In the genomic region with DNA sequence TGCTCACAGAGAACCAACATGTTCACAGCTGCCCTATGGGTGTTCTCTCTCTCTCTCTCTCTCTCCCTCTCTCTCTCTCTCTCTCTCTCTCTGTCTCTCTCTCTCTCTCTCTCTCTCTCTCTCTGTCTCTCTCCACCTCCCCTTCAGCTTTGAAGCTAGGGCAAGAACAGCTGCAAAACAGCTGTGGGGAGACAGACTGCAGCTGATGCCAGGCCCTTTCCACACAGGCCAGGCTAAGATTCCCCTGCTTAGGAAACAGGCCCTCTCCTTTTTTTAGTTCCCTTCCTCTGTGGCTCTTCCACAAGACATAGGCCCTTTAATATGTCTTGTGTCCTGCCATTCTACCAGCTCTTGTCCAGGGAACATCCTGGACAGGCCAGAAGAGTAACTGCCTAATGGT, we compare ENCODE assay signal across 17 mouse cellular contexts. TPM values are rescaled to one million over a fixed set of nuclear protein-coding genes. Genes with fewer than 3 reads are reported as not detected.
A peak's percentile ranks its signal among the peaks of the same experiment; 100 is the strongest.
DNase-seq lines count a peak whose midpoint lies in the region; ATAC-seq and TF ChIP-seq lines count a peak whose summit lies in the region.
"Had no signal": no experiment of that assay in that cellular context is flagged by ENCODE, and none has a peak within 500 bp of the region (broad histone marks: within the 10 kb centered on the region; RNA-seq: fewer than 3 reads in every experiment).

No protein-coding gene starts in this region.

- H3K9ac ChIP-seq in heart, adult 2 months (ENCODE audit: low read depth, low read length): no peak overlapping the region
- no peak overlapping the region for H3K9ac ChIP-seq in liver, adult 2 months (ENCODE audit: low read depth, low read length)
- no peak overlapping the region for H3K9ac ChIP-seq in liver, embryonic 12.5 days
- H3K9ac ChIP-seq in intestine, embryonic 16.5 days (ENCODE audit: low read depth, low read length): no peak overlapping the region
- H3K9ac ChIP-seq in stomach, embryonic 15.5 days: no peak overlapping the region
- H3K9ac ChIP-seq: hindbrain, embryonic 14.5 days had no signal

- no peak for TF ChIP-seq CTCF in heart, adult 2 months (IDR thresholded peaks at IDR 0.05)
- TF ChIP-seq CTCF in liver, adult 2 months (IDR thresholded peaks at IDR 0.05; ENCODE audit: low read depth, low read length): no peak

- H3K27ac ChIP-seq in heart, adult 2 months: peak overlapping the region; percentile 33
- peak overlapping the region; percentile 74 for H3K27ac ChIP-seq in liver, adult 2 months (replicated peaks; ENCODE audit: insufficient read depth, low read depth, low read length)
- H3K27ac ChIP-seq in liver, embryonic 12.5 days: no peak overlapping the region
- peak overlapping the region; percentile 43 for H3K27ac ChIP-seq in intestine, embryonic 16.5 days (ENCODE audit: low read length)
- peak overlapping the region; percentile 63 for H3K27ac ChIP-seq in stomach, embryonic 15.5 days
- H3K27ac ChIP-seq: forebrain, embryonic 10.5 days; hindbrain, embryonic 14.5 days had no signal

- peaks cover 21% of the 10 kb centered on the region for H3K4me1 ChIP-seq in heart, adult 2 months (ENCODE audit: control insufficient read depth, insufficient read depth, low read length)
- peaks cover 7% of the 10 kb centered on the region; the same call in 1 of the 2 replicates for H3K4me1 ChIP-seq in liver, adult 2 months (ENCODE audit: control insufficient read depth, insufficient read depth, low read length)
- peaks cover 19% of the 10 kb centered on the region for H3K4me1 ChIP-seq in liver, embryonic 12.5 days
- peaks cover 3% of the 10 kb centered on the region; the same call in 1 of the 2 replicates for H3K4me1 ChIP-seq in intestine, embryonic 16.5 days (ENCODE audit: control insufficient read depth, insufficient read depth, low read length)
- H3K4me1 ChIP-seq in stomach, embryonic 15.5 days: no peaks in the 10 kb centered on the region

- H3K79me2 ChIP-seq in heart, adult 2 months (replicated peaks; ENCODE audit: control insufficient read depth, insufficient read depth, low read length): no peaks in the 10 kb centered on the region
- no peaks in the 10 kb centered on the region; the same call in 1 of the 2 replicates for H3K79me2 ChIP-seq in liver, adult 2 months (ENCODE audit: control insufficient read depth, insufficient read depth, low read length)

- H3K36me3 ChIP-seq in heart, adult 2 months (ENCODE audit: control insufficient read depth, insufficient read depth, low read length): no peaks in the 10 kb centered on the region
- H3K36me3 ChIP-seq in liver, adult 2 months (ENCODE audit: control insufficient read depth, insufficient read depth, low read length): no peaks in the 10 kb centered on the region
- no peaks in the 10 kb centered on the region for H3K36me3 ChIP-seq in liver, embryonic 12.5 days
- H3K36me3 ChIP-seq in intestine, embryonic 16.5 days (ENCODE audit: control insufficient read depth, insufficient read depth, low read length): no peaks in the 10 kb centered on the region
- H3K36me3 ChIP-seq in stomach, embryonic 15.5 days: no peaks in the 10 kb centered on the region
- H3K36me3 ChIP-seq: forebrain, embryonic 10.5 days had no signal

- TF ChIP-seq POLR2A in heart, adult 2 months (IDR thresholded peaks at IDR 0.05; ENCODE audit: insufficient read depth, low read depth, low read length): no peak
- TF ChIP-seq POLR2A in liver, adult 2 months (IDR thresholded peaks at IDR 0.05; ENCODE audit: extremely low read depth, insufficient read depth, low read length): no peak

- TF ChIP-seq EP300 in heart, adult 2 months (IDR thresholded peaks at IDR 0.05; ENCODE audit: insufficient read depth, low read depth, low read length): no peak

- no peak overlapping the region for H3K4me3 ChIP-seq in heart, adult 2 months
- H3K4me3 ChIP-seq in liver, adult 2 months (ENCODE audit: insufficient read depth, low read depth, low read length): no peak overlapping the region
- H3K4me3 ChIP-seq in liver, embryonic 12.5 days: no peak overlapping the region
- H3K4me3 ChIP-seq in intestine, embryonic 16.5 days (ENCODE audit: low read length): no peak overlapping the region
- no peak overlapping the region for H3K4me3 ChIP-seq in stomach, embryonic 15.5 days (replicated peaks)
- H3K4me3 ChIP-seq: forebrain, embryonic 10.5 days had no signal

- H3K27me3 ChIP-seq in heart, adult 2 months (ENCODE audit: control insufficient read depth, insufficient read depth, low read length): no peaks in the 10 kb centered on the region
- no peaks in the 10 kb centered on the region for H3K27me3 ChIP-seq in liver, adult 2 months (ENCODE audit: control insufficient read depth, insufficient read depth, low read length)
- H3K27me3 ChIP-seq in liver, embryonic 12.5 days (replicated peaks): peaks cover 68% of the 10 kb centered on the region
- H3K27me3 ChIP-seq in intestine, embryonic 16.5 days (replicated peaks; ENCODE audit: control insufficient read depth, insufficient read depth, low read length): 0 out of 2 replicates have a peak, but pooled peaks cover 9% of the 10 kb centered on the region
- H3K27me3 ChIP-seq in stomach, embryonic 15.5 days (replicated peaks): no peaks in the 10 kb centered on the region

- H3K9me3 ChIP-seq in liver, embryonic 12.5 days (replicated peaks): no peaks in the 10 kb centered on the region
- no peaks in the 10 kb centered on the region for H3K9me3 ChIP-seq in intestine, embryonic 16.5 days (ENCODE audit: control insufficient read depth, low read length)
- no peaks in the 10 kb centered on the region for H3K9me3 ChIP-seq in stomach, embryonic 15.5 days
- H3K9me3 ChIP-seq: forebrain, embryonic 10.5 days had no signal

- DNase-seq in heart, adult 2 months: no peak
- DNase-seq in heart, postnatal 4 days: no peak
- DNase-seq in liver, adult 2 months (ENCODE audit: extremely low read depth, low read depth, low spot score): no peak
- DNase-seq in cerebellum, adult 9-11 months: no peak
- no peak for DNase-seq in urinary bladder, postnatal 14 days (ENCODE audit: low spot score)
- DNase-seq: gastrocnemius, postnatal 10 days; thymus, postnatal 4 days had no signal

- no peak overlapping the region for H3K4me2 ChIP-seq in liver, embryonic 12.5 days
- no peak overlapping the region for H3K4me2 ChIP-seq in intestine, embryonic 16.5 days (ENCODE audit: low read depth, low read length)
- no peak overlapping the region for H3K4me2 ChIP-seq in stomach, embryonic 15.5 days
- H3K4me2 ChIP-seq: hindbrain, embryonic 14.5 days; liver, embryonic 11.5 days had no signal

- intact Hi-C loops in heart, adult 2 months (cut with DNase I): no loop called here

- no peak for ATAC-seq in liver, embryonic 12.5 days
- no peak for ATAC-seq in intestine, embryonic 16.5 days
- no peak for ATAC-seq in stomach, embryonic 15.5 days (ENCODE audit: insufficient read depth, low FRiP score, low read depth)

RNA-seq across cellular contexts. Expression of a gene that starts 3.7 kb away (rescaled TPM):
- 100 to 1,000 TPM; 190 to 202 TPM for total RNA-seq in heart, adult 2 months (2021)
- polyA plus RNA-seq in heart, adult 2 months (2012; rRNA removed): 378 and 439 TPM in 2 replicates
- total RNA-seq in heart, postnatal 4 days (2021): 100 to 1,000 TPM; 286 to 313 TPM
- total RNA-seq in liver, adult 2 months (2014; rRNA removed): 27.1 and 47.0 TPM in 2 replicates
- polyA plus RNA-seq in liver, adult 2 months (2012; rRNA removed): 71.9 and 78.9 TPM in 2 replicates
- 13.0 and 14.8 TPM in 2 replicates for polyA plus RNA-seq in liver, embryonic 12.5 days (2016; fragmentation: Nextera tagmentation; extraction: Ambion mirVana)
- 48.1 and 54.3 TPM in 2 replicates for polyA plus RNA-seq in intestine, embryonic 16.5 days (2015; fragmentation: Nextera tagmentation; extraction: Ambion mirVana)
- 64.8 and 75.2 TPM in 2 replicates for polyA plus RNA-seq in stomach, embryonic 15.5 days (2015; fragmentation: Nextera tagmentation; extraction: Ambion mirVana)
- total RNA-seq: MEL had no signal

RNA-seq across cellular contexts. Expression of a gene that starts 20.8 kb away (rescaled TPM):
- 1 to 10 TPM; 4.3 to 5.5 TPM for total RNA-seq in heart, adult 2 months (2021)
- 6.0 and 8.9 TPM in 2 replicates for polyA plus RNA-seq in heart, adult 2 months (2012; rRNA removed)
- 10 to 100 TPM; 27.4 to 27.7 TPM for total RNA-seq in heart, postnatal 4 days (2021)
- 12.9 and 15.5 TPM in 2 replicates for total RNA-seq in liver, adult 2 months (2014; rRNA removed)
- polyA plus RNA-seq in liver, adult 2 months (2012; rRNA removed): 11.2 and 12.8 TPM in 2 replicates
- 48.4 and 51.3 TPM in 2 replicates for polyA plus RNA-seq in liver, embryonic 12.5 days (2016; fragmentation: Nextera tagmentation; extraction: Ambion mirVana)
- polyA plus RNA-seq in intestine, embryonic 16.5 days (2015; fragmentation: Nextera tagmentation; extraction: Ambion mirVana): 47.5 and 60.3 TPM in 2 replicates
- polyA plus RNA-seq in stomach, embryonic 15.5 days (2015; fragmentation: Nextera tagmentation; extraction: Ambion mirVana): 54.1 and 58.7 TPM in 2 replicates

RNA-seq across cellular contexts. Expression of a gene that starts 23.2 kb away (rescaled TPM):
- total RNA-seq in heart, adult 2 months (2021): under 1 TPM in 1 of 2 experiments, not detected in 1; 0.14 TPM
- polyA plus RNA-seq in heart, adult 2 months (2012; rRNA removed): 0.09 and 0.12 TPM in 2 replicates
- total RNA-seq in heart, postnatal 4 days (2021): under 1 TPM; 0.12 to 0.32 TPM
- 0.07 TPM in 1 of 2 replicates, not detected in the other for total RNA-seq in liver, adult 2 months (2014; rRNA removed)
- polyA plus RNA-seq in liver, adult 2 months (2012; rRNA removed): not detected in 2 replicates
- polyA plus RNA-seq in liver, embryonic 12.5 days (2016; fragmentation: Nextera tagmentation; extraction: Ambion mirVana): not detected in 2 replicates
- polyA plus RNA-seq in intestine, embryonic 16.5 days (2015; fragmentation: Nextera tagmentation; extraction: Ambion mirVana): 0.18 and 0.32 TPM in 2 replicates
- polyA plus RNA-seq in stomach, embryonic 15.5 days (2015; fragmentation: Nextera tagmentation; extraction: Ambion mirVana): 0.19 and 0.31 TPM in 2 replicates
- total RNA-seq: common myeloid progenitor, adult 5-6 weeks; MEL had no signal
- polyA plus RNA-seq: spleen, adult 2 months had no signal

RNA-seq across cellular contexts. Expression of a gene that starts 44.5 kb away (rescaled TPM):
- total RNA-seq in heart, adult 2 months (2021): not detected
- polyA plus RNA-seq in heart, adult 2 months (2012; rRNA removed): not detected in 2 replicates
- total RNA-seq in heart, postnatal 4 days (2021): not detected
- not detected in 2 replicates for total RNA-seq in liver, adult 2 months (2014; rRNA removed)
- polyA plus RNA-seq in liver, adult 2 months (2012; rRNA removed): not detected in 2 replicates
- not detected in 2 replicates for polyA plus RNA-seq in liver, embryonic 12.5 days (2016; fragmentation: Nextera tagmentation; extraction: Ambion mirVana)
- not detected in 2 replicates for polyA plus RNA-seq in intestine, embryonic 16.5 days (2015; fragmentation: Nextera tagmentation; extraction: Ambion mirVana)
- 1.2 and 3.9 TPM in 2 replicates for polyA plus RNA-seq in stomach, embryonic 15.5 days (2015; fragmentation: Nextera tagmentation; extraction: Ambion mirVana)
- total RNA-seq: common myeloid progenitor, adult 5-6 weeks; gastrocnemius, postnatal 10 days; layer of hippocampus, postnatal 14 days; MEL had no signal
- polyA plus RNA-seq: forebrain, embryonic 10.5 days; hindbrain, embryonic 14.5 days; liver, embryonic 11.5 days; spleen, adult 2 months had no signal
